Mouse (Mus musculus): ENCODE measurements around the gene Gtf2b. TPM values are rescaled to one million over a fixed set of nuclear protein-coding genes. Genes with fewer than 3 reads are reported as not detected.
A peak's percentile ranks its signal among the peaks of the same experiment; 100 is the strongest.

Gene Gtf2b
- polyA plus RNA-seq (2015; fragmentation: Nextera tagmentation; extraction: Ambion mirVana), result 68.9 and 69.7 TPM in 2 replicates

GRCm38 (mm10) chr3:142764995-142765777, at the start of gene Gtf2b:
Gene Gtf2b, plus strand, starts transcription at chr3:142765045.
- H3K9ac ChIP-seq (replicated peaks), result peak within 1 kb of the TSS; percentile 90
- H3K36me3 ChIP-seq, result no peaks in the 10 kb centered on the region
- peak within 1 kb of the TSS; percentile 61 for H3K4me2 ChIP-seq
- ATAC-seq (ENCODE audit: low FRiP score), result peak; percentile 99
- no peaks in the 10 kb centered on the region for H3K9me3 ChIP-seq (replicated peaks)
- under 1% methylated on average over 62 of the region's 64 CpGs for WGBS
- peak within 1 kb of the TSS; percentile 90 for H3K4me3 ChIP-seq (replicated peaks)
- H3K27me3 ChIP-seq (replicated peaks), result no peaks in the 10 kb centered on the region
- H3K27ac ChIP-seq (replicated peaks), result peak within 1 kb of the TSS; percentile 90
- peaks cover 20% of the 10 kb centered on the region for H3K4me1 ChIP-seq

DNA sequence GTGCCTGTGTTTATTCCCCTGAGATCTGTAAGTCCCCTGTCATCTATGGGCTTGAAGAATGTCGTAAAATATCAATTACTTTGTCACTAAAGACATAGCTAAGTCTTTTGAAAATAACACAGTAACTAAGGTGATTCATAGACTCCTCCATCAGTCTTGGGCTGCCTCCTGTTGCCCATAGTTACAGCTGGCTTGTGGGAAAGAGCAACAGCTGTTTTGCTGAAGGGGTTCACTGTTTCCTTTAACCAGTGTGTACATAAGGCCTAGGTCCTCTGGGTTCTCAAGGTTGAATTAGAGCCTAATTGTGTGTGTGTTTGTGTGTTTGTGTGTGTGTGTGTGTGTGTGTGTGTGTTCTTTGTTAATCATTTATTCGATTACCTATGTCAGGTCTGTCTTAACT, 39.4 kb upstream of the Gtf2b start:
- no peaks in the 10 kb centered on the region for H3K9me3 ChIP-seq (replicated peaks)
- H3K4me1 ChIP-seq, result no peaks in the 10 kb centered on the region
- H3K27ac ChIP-seq (replicated peaks), result no peak overlapping the region
- H3K27me3 ChIP-seq (replicated peaks), result no peaks in the 10 kb centered on the region
- no peak for ATAC-seq (ENCODE audit: low FRiP score)
- H3K9ac ChIP-seq (replicated peaks), result no peak overlapping the region
- no peak overlapping the region for H3K4me2 ChIP-seq
- WGBS, result 61% methylated on average over 2 of the region's 2 CpGs
- no peak overlapping the region for H3K4me3 ChIP-seq (replicated peaks)
- no peaks in the 10 kb centered on the region for H3K36me3 ChIP-seq

GRCm38 (mm10) chr3:142725969-142726672, 38.7 kb upstream of the Gtf2b start:
- H3K4me1 ChIP-seq, result no peaks in the 10 kb centered on the region
- no peaks in the 10 kb centered on the region for H3K9me3 ChIP-seq (replicated peaks)
- 84% methylated on average over 22 of the region's 22 CpGs for WGBS
- no peaks in the 10 kb centered on the region for H3K36me3 ChIP-seq
- ATAC-seq (ENCODE audit: low FRiP score), result no peak
- no peak overlapping the region for H3K9ac ChIP-seq (replicated peaks)
- no peaks in the 10 kb centered on the region for H3K27me3 ChIP-seq (replicated peaks)
- H3K4me2 ChIP-seq, result no peak overlapping the region
- H3K27ac ChIP-seq (replicated peaks), result no peak overlapping the region
- no peak overlapping the region for H3K4me3 ChIP-seq (replicated peaks)

DNA sequence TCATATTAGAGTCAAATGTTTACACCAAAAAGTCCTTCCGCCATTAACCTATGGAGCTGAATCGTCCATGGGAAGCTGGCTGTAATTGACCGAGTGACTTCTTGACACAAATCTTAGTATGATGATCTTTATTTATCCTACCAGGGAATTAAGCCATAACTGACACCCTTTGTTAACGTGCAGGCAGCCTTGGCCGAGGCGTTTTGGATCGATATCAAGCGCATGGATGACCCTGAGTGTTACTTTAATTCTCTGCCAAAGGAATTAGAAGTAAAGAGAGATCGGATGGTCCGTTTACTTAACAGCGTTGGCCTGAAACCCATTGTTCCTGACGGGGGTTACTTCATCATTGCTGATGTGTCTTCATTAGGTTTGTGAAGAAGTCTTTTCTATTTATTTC, 30.6 kb upstream of the Gtf2b start:
- WGBS, result 87% methylated on average over 12 of the region's 12 CpGs
- H3K27me3 ChIP-seq (replicated peaks), result no peaks in the 10 kb centered on the region

DNA sequence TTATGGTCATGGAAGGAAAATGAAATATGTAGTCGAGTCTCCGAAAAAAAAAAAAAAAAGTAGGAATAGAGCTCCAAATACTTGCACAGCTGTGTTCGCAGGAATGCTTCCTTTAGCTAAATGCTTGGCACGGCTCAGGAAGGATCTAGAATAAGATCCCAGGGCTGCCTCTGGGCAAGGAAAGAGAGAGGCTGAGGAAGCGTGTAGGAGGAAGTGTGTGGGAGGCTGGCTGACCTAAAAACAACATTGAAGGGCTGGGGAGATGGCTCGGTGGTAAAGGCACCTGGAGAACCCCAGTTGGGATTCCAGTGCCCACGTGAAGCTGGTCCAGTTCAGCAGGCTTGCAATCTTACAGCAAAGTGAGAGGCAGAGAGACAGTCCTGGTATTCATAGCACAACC, 23.9 kb upstream of the Gtf2b start:
- Histone ChIP-seq H3K27ac (replicated peaks) (no peak overlapping the region), H3K9ac (replicated peaks) (no peak overlapping the region), H3K36me3 (no peaks in the 10 kb centered on the region), H3K9me3 (replicated peaks) (no peaks in the 10 kb centered on the region), H3K4me2 (no peak overlapping the region), H3K27me3 (replicated peaks) (no peaks in the 10 kb centered on the region), H3K4me3 (replicated peaks) (no peak overlapping the region), H3K4me1 (no peaks in the 10 kb centered on the region)
- 85% methylated on average over 7 of the region's 7 CpGs for WGBS
- ATAC-seq (ENCODE audit: low FRiP score), result no peak

More for the DNA sequence above, 30.6 kb upstream of the Gtf2b start:
- H3K9ac ChIP-seq (replicated peaks), result no peak overlapping the region
- no peaks in the 10 kb centered on the region for H3K9me3 ChIP-seq (replicated peaks)
- no peak overlapping the region for H3K4me2 ChIP-seq
- H3K36me3 ChIP-seq, result no peaks in the 10 kb centered on the region
- H3K4me1 ChIP-seq, result no peaks in the 10 kb centered on the region
- no peak overlapping the region for H3K4me3 ChIP-seq (replicated peaks)
- H3K27ac ChIP-seq (replicated peaks), result no peak overlapping the region
- ATAC-seq (ENCODE audit: low FRiP score), result no peak

- Histone ChIP-seq H3K9ac (replicated peaks) (no peak overlapping the region), H3K9me3 (replicated peaks) (no peaks in the 10 kb centered on the region), H3K4me3 (replicated peaks) (no peak overlapping the region), H3K4me1 (no peaks in the 10 kb centered on the region), H3K27ac (replicated peaks) (no peak overlapping the region), H3K36me3 (no peaks in the 10 kb centered on the region), H3K4me2 (no peak overlapping the region), H3K27me3 (replicated peaks) (no peaks in the 10 kb centered on the region)
- ATAC-seq (ENCODE audit: low FRiP score), result 0 out of 2 replicates have a peak, but pooled peaks have one; percentile 14
- WGBS, result 62% methylated on average over 21 of the region's 21 CpGs
These were observed 20.6 kb upstream of the Gtf2b start for GRCm38 (mm10) chr3:142743973-142744898.

- ATAC-seq (ENCODE audit: low FRiP score), result no peak
- Histone ChIP-seq H3K36me3 (no peaks in the 10 kb centered on the region), H3K4me2 (no peak overlapping the region), H3K9ac (replicated peaks) (no peak overlapping the region), H3K9me3 (replicated peaks) (no peaks in the 10 kb centered on the region), H3K4me3 (replicated peaks) (no peak overlapping the region), H3K27ac (replicated peaks) (no peak overlapping the region), H3K27me3 (replicated peaks) (no peaks in the 10 kb centered on the region), H3K4me1 (no peaks in the 10 kb centered on the region)
- WGBS, result 95% methylated on average over 2 of the region's 2 CpGs
These were observed 19.8 kb upstream of the Gtf2b start for GRCm38 (mm10) chr3:142745076-142745475.

DNA sequence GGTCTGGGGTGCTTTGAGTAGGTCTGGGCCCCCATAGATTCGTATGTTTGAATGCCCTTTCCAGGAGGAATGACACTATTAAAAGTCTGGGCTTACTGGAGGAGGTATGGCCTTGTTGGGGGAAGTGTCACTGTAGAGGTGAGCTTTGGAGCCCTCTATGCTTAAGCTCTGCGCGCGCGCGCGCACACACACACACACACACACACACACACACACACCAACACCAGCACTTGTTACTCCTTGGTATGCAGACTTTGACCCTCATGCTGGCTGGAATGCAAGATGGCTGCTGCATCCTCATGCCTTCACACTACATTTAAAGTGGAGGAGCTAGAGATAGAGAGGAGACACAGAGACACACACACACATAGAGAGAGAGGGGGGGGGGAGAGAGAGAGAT, 17.2 kb upstream of the Gtf2b start:
- H3K9me3 ChIP-seq (replicated peaks), result no peaks in the 10 kb centered on the region
- H3K36me3 ChIP-seq, result no peaks in the 10 kb centered on the region
- H3K4me1 ChIP-seq, result no peaks in the 10 kb centered on the region
- WGBS, result 87% methylated on average over 7 of the region's 7 CpGs
- no peak overlapping the region for H3K27ac ChIP-seq (replicated peaks)
- no peak for ATAC-seq (ENCODE audit: low FRiP score)
- H3K4me3 ChIP-seq (replicated peaks), result no peak overlapping the region
- H3K27me3 ChIP-seq (replicated peaks), result no peaks in the 10 kb centered on the region
- H3K9ac ChIP-seq (replicated peaks), result no peak overlapping the region
- no peak overlapping the region for H3K4me2 ChIP-seq

DNA sequence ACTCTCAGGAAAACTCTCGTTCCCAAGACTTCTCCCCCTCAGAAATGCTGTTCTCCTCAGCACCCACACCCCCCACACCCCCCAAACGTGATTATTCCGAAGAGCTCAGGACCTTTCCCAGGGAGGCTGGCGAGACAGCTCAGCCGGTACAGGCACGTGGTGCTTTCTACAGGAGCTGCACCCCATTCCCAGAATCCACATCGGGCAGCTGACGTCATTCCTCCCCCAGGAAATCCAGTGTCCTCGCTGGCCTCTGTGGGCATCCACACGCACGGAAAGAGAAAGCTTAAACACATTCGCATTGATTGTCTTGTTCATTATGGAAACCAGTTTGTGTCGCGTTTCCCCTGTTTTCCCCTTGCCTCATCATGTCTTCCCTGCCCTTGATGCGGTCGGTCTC, 15.7 kb upstream of the Gtf2b start:
- Histone ChIP-seq H3K4me3 (replicated peaks) (no peak overlapping the region), H3K27me3 (replicated peaks) (no peaks in the 10 kb centered on the region), H3K4me1 (no peaks in the 10 kb centered on the region), H3K9me3 (replicated peaks) (no peaks in the 10 kb centered on the region), H3K36me3 (no peaks in the 10 kb centered on the region), H3K27ac (replicated peaks) (no peak overlapping the region), H3K9ac (replicated peaks) (no peak overlapping the region), H3K4me2 (no peak overlapping the region)
- WGBS, result 86% methylated on average over 16 of the region's 16 CpGs
- no peak for ATAC-seq (ENCODE audit: low FRiP score)

- H3K4me3 ChIP-seq (replicated peaks), result no peak overlapping the region
- H3K9me3 ChIP-seq (replicated peaks), result no peaks in the 10 kb centered on the region
- WGBS, result 62% methylated on average over 18 of the region's 18 CpGs
- H3K4me1 ChIP-seq, result peaks cover 8% of the 10 kb centered on the region; the same call in 1 of the 2 replicates
- H3K36me3 ChIP-seq, result no peaks in the 10 kb centered on the region
- peak overlapping the region; percentile 25 for H3K4me2 ChIP-seq
- no peak overlapping the region for H3K27ac ChIP-seq (replicated peaks)
- peak; percentile 35; the same call in 1 of the 2 replicates for ATAC-seq (ENCODE audit: low FRiP score)
- H3K27me3 ChIP-seq (replicated peaks), result no peaks in the 10 kb centered on the region
- H3K9ac ChIP-seq (replicated peaks), result no peak overlapping the region
These were observed 9.5 kb upstream of the Gtf2b start for GRCm38 (mm10) chr3:142755132-142755867.

DNA sequence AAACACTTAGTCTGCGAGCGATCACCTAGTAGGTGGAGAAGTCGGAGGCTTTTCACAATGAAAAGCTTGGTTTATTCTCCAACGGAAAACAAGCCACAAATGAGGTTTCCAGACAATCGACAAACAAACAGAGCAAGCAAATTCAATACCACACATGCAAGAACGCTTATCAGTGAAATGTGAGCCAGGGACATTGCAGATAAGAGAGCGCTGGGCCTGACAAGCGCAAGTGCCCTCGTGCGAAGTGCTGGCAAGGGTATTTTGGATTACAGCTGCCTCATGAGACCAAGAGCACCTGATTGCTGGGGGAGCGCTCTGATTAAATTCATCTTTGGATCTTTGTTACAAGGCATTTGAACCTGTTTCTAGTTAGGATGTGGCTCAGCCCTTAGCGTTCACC, 7.0 kb upstream of the Gtf2b start:
- H3K27me3 ChIP-seq (replicated peaks), result no peaks in the 10 kb centered on the region
- no peak overlapping the region for H3K27ac ChIP-seq (replicated peaks)
- no peak overlapping the region for H3K4me3 ChIP-seq (replicated peaks)
- H3K4me2 ChIP-seq, result no peak overlapping the region
- H3K36me3 ChIP-seq, result no peaks in the 10 kb centered on the region
- H3K9me3 ChIP-seq (replicated peaks), result no peaks in the 10 kb centered on the region
- H3K4me1 ChIP-seq, result peaks cover 8% of the 10 kb centered on the region; the same call in 1 of the 2 replicates
- no peak overlapping the region for H3K9ac ChIP-seq (replicated peaks)
- ATAC-seq (ENCODE audit: low FRiP score), result no peak
- 65% methylated on average over 12 of the region's 12 CpGs for WGBS

Measured in neural tube, embryonic 15.5 days (tissue).